Mouse (Mus musculus): ENCODE measurements at regions not wholly inside any gene's neighbourhood (a gene's known extent, or its start where the extent isn't known, plus 50 kb on each side); places are given as distances from the start of the nearest gene placed in this dataset.

DNA sequence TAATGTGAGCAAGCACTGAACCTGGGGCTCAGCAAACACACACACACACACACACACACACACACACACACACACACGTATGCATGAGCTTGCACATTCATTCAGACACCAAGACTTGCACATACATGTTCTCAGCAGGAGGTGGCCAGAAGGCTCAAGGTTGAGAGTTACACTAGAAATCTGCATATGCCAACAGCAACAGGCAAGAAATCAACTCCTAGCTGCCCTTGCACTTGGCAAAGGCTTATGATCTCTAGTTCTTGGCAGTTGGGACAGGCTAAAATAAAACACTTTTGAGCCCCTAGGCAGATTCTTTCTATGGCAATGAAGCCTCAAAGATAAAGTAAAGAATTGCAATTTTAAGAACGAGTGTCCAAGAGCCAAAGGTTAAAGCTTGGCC, 292.5 kb downstream of the Gm7489 start:
- no peaks in the 10 kb centered on the region for H3K27me3 ChIP-seq (ENCODE audit: control insufficient read depth, insufficient read depth, low read length)
- H3K9me3 ChIP-seq (ENCODE audit: control insufficient read depth, low read length) = no peaks in the 10 kb centered on the region
- no peak for ATAC-seq (ENCODE audit: insufficient number of reproducible peaks, low FRiP score, low TSS enrichment, low read depth)
- H3K27ac ChIP-seq (replicated peaks; ENCODE audit: low read depth, low read length) = no peak overlapping the region
- H3K9ac ChIP-seq (ENCODE audit: low read length) = no peak overlapping the region
- H3K4me2 ChIP-seq (ENCODE audit: low read depth, severe bottlenecking) = no peak overlapping the region
- no peaks in the 10 kb centered on the region for H3K4me1 ChIP-seq (ENCODE audit: control insufficient read depth, insufficient read depth, low read length)
- H3K36me3 ChIP-seq (ENCODE audit: control insufficient read depth, insufficient read depth, low read length) = no peaks in the 10 kb centered on the region
- no peak for DNase-seq (ENCODE audit: low spot score)
- WGBS = 75% methylated on average over 2 of the region's 2 CpGs
- no peak overlapping the region for H3K4me3 ChIP-seq (ENCODE audit: low read depth, low read length)

DNA sequence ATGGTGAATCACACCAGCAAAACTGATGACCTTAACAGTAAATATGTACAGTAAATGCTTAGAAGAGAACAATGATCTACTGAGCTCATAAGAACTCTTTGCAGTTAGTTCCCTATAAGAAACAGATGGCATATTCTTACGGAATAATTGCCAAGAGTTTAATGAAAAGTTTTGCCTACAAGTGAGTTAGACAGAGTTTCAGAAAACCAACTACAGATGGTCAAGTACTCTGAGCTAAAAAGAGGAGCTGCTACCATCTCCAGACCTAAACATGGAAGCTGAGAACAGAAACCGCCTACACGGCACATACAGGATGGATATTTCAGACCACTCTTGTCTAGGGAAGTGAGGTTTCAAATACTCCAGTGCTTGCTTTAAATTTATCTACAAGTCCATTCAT, 293.1 kb downstream of the Gm7489 start:
- no peak overlapping the region for H3K27ac ChIP-seq (replicated peaks; ENCODE audit: low read depth, low read length)
- no peaks in the 10 kb centered on the region for H3K4me1 ChIP-seq (ENCODE audit: control insufficient read depth, insufficient read depth, low read length)
- no peak for DNase-seq (ENCODE audit: low spot score)
- no peaks in the 10 kb centered on the region for H3K36me3 ChIP-seq (ENCODE audit: control insufficient read depth, insufficient read depth, low read length)
- ATAC-seq (ENCODE audit: insufficient number of reproducible peaks, low FRiP score, low TSS enrichment, low read depth) = no peak
- no peaks in the 10 kb centered on the region for H3K9me3 ChIP-seq (ENCODE audit: control insufficient read depth, low read length)
- 79% methylated on average over 3 of the region's 3 CpGs for WGBS
- H3K9ac ChIP-seq (ENCODE audit: low read length) = no peak overlapping the region
- H3K4me3 ChIP-seq (ENCODE audit: low read depth, low read length) = no peak overlapping the region
- no peaks in the 10 kb centered on the region for H3K27me3 ChIP-seq (ENCODE audit: control insufficient read depth, insufficient read depth, low read length)
- no peak overlapping the region for H3K4me2 ChIP-seq (ENCODE audit: low read depth, severe bottlenecking)

Data from limb, embryonic 11.5 days (tissue).